Mouse (Mus musculus): ENCODE results near the gene Unc5b.

Gene Unc5b

DNA sequence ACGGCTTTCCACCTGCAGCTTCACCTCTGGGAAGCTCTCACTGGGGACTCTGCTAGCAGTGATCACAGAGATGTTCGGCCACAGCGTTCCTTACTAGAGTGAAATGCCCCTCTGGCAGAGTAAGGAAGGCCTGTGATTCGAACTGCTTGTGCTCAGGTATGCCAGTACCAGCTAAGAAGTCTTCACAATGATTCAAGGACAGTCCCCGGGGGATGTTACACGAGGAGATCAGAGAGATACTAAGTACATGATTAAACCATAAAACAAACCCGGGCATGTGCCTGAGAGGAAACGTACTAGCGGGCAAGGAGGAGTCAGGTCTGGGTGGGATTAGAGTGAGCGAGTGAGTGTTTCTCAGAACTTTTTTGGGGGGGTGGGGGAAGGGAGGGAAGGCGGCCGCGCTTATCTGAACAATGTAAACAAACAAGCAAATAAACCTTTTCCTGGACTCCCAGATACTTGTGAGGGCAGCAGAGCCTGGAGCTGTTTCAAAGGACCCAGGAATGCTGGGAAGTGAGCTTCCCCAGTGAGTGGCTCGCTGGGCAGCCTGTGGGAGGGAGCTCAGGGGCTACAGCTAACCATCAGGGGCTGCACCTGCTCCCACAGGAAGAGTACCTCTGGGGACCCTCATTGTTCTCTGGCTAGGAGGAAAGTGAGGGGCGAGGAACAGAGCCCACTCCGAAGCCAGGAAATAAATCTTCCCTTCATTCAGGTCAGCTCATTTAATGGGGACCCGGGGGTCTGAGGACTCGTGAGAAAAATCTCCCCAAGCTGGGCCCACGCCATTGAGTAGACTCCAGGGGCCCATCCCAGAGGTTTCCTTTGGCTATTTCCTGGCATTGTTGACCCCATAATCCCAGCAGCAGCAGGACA, 30.9 kb downstream of the Unc5b start:
- DNase-seq (ENCODE audit: low read depth) = no peak

DNA sequence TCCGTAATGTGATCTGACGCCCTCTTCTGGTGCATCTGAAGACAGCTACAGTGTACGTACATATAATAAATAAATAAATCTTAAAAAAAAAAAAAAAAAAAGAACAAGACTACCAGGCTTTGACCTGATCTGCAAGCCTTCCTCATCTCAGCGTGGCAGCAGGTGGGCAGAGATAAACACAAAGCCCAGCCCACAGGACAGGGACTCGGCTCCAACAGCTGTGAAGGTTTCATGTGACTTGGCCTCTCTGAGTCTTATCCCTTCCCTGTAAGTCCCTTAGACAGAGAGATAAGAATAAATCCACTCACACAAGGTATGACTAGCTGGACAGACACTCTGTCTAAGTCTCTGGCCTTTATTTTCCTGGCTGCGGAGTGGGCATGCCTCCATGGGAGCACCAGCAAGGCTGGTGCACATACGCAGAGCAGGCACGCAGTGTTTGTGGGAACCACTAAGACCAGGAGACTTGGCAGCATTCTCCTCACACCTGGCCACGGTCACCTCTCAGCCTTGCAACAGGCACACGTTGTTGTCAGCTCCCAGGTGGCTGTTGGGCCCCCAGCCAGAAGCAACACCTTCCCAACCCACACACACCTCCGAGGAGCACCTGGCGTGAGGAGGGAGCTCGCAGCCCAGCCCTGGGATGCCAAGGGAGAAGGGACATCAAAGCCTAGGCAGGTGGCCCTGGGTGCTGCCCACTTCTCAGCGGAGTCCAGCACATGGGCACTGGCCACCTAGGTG, 33.5 kb downstream of the Unc5b start:
- no peak for DNase-seq (ENCODE audit: low read depth)

DNA sequence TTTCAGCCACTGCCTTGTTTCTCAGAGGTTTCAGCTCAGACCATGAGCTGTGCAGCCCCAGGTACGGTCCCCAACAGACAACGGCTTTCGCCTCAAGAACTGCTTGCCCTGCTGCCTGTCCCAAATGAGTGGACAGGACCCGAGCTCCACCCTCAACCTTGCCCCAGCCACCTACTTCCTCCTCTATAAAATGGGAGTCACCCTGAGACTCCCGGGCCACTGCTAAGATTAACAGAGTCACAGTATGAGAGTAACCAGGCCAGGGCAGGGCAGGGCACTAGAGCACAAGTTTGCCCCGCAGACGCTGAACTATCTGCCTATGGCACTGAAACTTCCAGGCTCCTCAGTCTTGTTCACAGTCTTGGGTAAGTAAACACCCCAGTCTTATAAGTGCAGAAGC, 34.9 kb downstream of the Unc5b start:
- no peak for DNase-seq (ENCODE audit: low read depth)

DNA sequence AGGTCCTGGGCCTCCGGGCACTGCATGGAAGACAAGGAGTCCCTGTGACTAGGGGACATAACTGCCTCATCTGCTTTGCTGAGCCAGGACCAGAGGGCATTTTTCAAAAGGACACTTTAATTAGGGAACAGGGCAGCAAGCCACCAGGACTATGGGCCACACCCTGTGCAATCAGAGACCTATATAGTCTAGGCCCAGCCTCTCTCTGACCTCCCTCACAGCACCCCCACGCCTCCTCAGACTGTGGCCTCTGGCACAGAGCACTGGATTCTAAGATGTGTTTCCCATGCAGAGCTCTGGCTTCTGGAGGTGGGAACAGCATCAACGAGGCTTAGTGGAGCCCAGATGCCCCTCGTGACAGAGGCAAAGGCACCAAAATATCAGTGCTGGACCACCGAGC, 35.4 kb downstream of the Unc5b start:
- DNase-seq (ENCODE audit: low read depth) = no peak

DNA sequence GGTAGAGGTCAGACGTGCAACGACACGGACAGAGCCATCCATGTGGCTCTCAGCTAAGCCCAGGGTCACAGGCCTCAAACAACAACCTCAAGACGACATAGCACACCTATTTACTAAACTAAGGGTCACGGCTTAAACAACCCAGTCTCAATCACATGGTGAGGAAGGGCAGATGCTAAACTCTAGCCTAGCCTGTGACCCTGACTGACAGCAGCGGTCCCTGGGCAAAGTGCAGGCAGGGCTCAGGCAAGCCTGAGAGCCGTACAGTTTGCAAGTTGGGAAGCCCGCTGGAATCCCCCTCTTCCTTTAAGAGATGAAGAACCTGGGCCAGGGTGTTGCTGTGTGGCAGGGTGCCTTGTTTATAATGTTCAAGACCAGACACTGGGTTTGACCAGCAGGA, 36.6 kb downstream of the Unc5b start:
- no peak for DNase-seq (ENCODE audit: low read depth)

DNA sequence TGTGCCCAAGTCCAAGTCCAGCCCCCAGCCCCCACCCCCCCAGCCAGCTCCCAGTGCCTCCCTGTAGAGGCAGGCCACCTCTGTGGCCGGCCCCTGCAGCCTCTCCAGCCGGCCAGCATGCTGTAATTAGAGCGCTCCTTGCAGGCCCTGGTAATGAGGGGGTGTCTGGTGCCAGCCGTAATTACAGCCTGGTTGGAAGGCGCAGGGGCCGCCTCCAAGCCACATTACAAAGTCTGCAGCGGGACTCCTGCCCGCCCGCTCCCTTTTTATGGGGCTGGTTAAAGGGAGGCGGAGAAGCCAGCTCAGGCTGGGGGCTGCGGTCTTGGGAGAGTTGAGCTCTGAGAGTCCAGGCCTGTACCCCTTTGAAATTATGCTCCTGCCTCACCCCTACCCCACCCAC, 37.0 kb downstream of the Unc5b start:
- DNase-seq (ENCODE audit: low read depth) = no peak

DNA sequence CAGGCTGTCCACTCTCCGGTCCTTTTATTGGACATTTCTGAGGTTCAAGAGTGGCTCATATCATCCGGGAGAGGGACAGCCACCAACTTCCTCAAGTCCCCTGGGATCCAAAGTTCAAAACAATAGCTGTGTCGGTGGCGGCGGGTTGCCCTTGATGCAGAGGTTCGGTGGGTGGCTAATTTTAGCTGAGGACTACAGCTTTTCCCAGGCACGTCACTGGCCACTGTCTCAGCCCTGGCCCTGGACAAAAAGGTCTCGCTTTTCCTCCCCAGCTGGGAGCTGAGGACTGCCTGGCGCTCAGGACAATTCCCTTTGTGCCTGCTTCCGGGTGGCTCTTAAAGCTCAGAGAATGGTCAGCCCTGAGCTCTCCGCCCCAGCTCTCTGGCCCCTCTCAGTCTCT, 38.5 kb downstream of the Unc5b start:
- no peak for DNase-seq (ENCODE audit: low read depth)

DNA sequence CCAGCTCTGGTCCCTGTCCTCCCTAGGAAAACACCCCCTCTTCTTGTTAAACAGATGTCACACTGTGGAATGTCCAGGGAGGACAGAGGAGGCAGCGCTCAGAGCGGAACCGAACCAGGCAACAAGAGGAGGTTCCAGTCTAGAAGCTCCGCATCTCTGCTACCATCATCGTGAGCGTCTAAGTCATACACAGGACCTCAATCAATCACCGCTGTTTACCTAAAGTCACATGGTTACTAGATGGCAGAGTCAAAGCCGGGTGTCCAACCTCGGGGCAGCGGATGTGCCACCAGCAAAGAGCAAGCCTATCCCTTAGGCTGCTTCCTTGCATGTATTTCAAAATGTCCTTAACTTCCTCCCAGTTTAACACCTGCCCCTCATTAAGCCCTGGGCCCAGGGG, 39.0 kb downstream of the Unc5b start:
- no peak for DNase-seq (ENCODE audit: low read depth)

DNA sequence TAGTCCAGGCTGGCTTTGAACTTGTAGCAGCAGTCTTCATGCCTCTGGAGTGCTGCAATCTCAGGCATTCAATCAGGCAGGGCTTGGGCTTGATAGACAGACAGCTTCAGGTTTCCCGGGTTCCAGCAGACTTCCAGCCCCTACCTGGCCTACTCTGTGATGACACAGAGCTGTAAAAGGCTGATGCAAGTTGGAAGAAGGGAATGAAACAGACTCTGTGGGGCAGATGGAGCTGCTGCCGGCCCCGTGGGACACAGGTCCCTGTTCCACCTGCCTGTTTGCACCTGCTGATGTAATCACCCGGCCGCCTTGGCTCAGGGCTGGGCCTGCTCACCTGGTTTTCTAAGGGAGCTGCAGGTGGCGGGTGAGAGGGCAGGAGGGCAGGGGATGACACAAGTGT, 40.5 kb downstream of the Unc5b start:
- no peak for DNase-seq (ENCODE audit: low read depth)

DNA sequence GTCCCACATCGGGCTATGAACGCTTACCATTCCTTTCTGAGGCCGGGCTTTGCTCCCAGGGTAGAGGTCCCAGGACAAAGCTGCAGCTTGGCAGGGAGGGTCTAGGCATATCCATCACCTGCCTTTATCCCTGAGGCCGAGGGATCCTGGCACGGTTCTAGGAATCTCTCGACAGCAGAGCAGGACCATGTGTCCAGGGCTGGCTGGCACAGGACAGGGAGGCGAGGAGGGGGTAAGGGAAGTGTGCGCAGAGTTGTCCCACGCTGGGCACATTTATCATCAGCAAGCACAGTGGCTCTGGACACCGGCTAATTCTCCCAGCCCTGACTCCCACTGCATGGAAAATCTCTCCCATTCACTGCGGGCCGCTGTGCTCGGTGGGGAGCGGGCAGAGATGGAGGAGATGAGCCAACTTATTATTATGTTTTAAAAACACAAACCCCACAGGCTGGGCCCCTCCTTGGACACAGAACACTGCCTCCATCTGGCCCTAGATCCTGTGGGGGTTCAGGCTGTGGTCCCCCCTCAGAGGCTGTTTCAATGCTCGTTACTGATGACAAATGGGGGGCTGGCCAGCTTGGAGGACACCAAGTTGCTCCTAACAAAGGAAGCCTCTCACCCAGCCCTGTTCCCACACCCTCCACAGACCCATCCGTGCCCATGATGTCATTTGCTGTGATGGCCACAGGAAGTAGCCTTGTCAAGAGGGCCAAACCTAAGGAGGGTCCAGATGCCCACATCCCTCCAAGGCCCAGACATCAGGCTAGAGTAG, 43.9 kb downstream of the Unc5b start:
- no peak for DNase-seq (ENCODE audit: low read depth)

DNA sequence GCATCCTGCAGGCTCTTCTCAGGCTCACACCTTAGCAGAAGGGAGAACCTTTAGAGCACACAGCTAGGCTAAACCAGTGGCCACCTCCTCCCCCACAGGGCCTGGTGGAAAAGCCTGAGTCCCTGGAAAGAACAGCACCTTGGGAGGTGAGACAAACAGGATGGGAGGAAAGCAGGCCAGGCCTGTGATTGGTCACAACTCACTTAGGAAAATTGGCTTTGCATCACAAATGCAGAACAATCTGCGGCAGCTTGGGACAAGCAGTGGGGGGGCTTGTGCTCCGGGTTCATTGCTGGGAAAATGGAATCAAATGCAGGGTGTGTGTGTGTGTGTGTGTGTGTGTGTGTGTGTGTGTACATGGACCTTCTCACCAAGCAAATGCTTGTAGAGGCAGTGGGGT, 47.8 kb downstream of the Unc5b start:
- no peak for DNase-seq (ENCODE audit: low read depth)

DNA sequence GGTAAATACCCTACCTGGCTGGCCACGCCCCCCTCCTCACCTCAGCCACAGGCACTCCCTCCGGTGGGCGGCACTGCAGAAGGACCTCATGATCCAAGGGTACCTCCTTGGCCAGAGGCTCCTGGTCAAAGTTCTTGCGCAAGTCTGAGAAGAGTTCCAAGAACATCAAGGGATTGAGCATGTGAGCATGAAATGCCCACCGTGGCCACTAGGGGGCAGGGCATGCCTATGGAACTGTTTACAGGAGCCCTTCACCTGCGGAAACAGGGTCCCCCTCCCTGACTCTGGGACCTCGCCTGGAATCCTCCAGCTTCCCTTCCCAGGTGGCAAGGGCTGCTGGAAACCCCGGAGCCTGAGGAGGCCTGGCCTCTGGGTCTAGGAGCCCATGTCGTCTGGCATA, 51.8 kb downstream of the Unc5b start:
- DNase-seq (ENCODE audit: low read depth) = peak; percentile 49

DNA sequence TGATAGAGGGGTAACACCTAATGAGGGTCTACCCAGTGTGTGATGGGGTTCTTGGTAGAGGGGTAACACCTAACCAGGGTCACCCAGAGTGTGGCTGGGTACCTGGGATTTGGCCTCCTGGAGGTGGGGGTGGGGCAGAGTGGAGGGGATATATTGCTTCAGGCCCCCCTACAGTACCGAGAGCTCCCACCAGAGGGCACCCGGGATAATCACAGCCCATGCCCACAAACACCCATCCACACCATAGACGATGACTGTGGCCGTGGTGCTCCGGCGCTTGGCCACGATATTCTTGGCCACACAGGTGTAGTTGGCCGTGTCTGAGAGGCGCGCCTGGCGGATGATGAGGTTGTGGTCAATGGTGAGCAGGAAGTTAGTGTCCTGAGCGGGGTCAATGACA, 52.8 kb downstream of the Unc5b start:
- no peak for DNase-seq (ENCODE audit: low read depth)

DNA sequence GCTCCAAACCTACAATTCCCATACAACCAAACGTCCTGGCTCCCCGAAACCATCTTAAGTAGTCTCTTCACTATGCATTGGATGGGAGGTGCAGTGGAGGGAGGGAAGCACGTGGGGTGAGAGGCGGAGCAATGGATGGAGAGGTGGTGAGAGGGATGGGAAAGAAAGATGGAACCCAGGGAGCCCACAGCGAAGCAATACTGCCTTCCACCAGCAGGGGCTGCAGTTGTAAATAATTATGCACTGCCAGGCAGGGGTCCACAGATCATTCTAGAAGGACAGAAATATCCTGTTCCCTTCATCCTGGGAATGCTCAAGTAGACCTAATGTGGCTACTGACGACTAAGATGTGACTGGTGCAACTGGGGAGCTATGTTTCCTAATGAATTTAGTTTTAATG, 55.9 kb downstream of the Unc5b start:
- DNase-seq (ENCODE audit: low read depth) = no peak

DNA sequence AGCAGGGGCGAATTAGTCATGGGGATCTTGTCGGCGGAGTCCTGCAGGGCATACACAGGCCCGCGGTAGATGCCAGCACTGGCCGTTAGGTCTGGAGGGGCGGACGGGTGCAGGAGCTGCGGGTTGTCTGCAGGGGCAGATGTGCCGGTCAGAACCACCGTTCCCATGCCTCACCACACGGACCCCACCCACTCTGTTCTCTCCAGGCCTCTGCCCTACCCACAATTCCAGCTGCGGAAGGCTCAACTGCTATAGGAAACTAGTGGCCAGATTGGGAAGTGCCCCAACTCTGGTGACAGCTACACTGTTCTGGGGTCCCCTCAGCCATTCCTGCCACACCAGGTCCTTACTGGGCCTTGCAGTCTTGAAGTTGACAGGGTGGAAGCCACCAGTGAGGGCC, 56.8 kb downstream of the Unc5b start:
- DNase-seq (ENCODE audit: low read depth) = no peak

DNA sequence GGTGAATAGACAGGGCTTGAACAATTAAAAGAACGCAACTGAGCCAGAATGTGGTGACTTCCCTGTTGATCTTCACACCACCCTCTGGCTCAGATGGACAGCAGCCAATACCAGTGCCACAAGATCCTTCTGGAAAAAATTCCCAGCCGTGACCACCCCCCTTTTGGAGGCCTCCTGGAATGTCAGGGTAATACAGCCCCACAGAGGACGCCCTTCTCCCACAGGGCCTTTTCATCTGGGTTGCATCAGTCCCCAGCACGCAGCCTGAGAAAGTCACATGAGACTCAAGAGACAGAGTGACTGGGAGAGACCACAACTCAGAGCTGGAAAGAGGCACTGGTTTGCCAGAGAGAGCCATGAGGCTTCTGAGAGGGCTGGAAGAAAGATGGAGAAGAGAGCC, 60.5 kb downstream of the Unc5b start:
- DNase-seq (ENCODE audit: low read depth) = no peak

DNA sequence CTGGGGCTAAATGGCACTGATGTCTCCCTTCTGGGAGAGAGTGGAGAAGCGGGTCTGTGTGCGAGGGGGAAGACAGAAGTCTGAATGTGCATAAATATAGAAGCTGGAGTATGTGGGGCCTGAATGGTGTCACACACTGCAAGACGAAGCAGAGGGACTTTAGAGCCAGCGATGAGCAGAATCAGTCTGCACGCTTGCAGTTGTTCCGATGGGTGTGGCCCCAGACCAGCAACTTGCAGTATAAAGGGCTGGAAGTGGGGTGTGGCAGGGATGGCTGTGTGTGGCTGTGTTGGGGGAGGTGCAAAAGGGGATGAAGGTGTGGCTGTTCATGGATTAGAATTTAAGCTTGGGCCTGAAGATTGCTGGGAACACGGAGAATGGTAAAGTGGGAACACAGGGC, 62.8 kb downstream of the Unc5b start:
- no peak for DNase-seq (ENCODE audit: low read depth)

DNA sequence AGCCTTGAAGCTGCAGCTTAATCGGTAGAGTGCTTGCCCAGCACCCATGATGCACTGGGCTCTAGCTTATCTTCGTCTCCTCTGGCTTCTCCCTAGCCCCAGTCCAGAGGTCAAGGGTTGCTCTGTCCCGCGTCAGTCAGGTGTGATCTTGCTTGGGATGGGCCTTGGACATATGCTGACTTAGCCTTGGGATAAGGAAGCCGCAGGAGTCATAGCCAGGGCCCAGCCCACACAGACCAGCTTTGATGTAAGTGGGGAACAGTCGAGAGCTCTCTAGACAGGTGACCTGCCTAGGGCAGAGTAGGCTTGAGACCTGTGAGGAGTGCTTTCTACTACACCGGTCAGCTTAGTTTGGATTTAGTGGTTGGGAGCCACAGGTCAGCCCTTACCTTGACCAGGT, 64.0 kb downstream of the Unc5b start:
- DNase-seq (ENCODE audit: low read depth) = no peak

DNA sequence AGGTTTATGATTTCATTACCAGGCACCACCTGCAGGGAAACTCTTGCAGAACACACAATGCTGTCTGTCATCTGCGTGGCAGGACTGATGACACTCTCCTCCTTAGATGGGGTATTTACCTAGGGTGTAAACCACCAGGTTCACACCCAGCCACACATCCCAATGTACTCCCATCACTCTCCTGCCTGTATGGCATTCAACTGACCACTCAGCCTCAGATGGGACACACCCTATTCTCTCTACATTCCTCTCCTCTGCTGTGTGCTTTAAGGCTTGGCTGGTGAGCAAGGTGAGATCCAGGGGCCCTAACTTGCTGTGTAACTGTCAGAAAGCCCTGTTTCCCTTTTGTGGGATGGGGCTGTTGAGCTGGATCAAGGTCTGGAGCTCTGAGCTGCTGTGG, 69.3 kb downstream of the Unc5b start:
- no peak for DNase-seq (ENCODE audit: low read depth)

DNA sequence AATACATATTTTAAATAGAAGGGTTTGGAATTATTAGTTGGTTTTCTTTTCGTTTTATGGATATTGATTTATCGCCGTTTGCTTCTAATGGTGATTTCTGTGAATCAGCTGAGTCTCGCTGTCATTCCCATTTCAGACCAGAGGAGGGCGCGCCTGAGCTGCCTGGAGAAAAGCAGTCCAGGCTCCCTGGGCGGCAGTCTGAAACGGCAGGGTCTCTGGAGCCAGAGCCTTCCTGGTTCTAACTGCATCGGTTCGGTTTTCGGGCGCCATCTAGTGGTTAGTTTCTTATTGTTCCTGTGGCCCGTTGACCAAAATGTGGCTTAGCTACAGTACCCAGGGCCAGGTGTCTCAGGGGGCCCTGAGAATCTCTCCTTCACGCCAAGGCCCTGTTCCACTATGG, 71.0 kb downstream of the Unc5b start:
- peak; percentile 92 for DNase-seq (ENCODE audit: low read depth)

DNA sequence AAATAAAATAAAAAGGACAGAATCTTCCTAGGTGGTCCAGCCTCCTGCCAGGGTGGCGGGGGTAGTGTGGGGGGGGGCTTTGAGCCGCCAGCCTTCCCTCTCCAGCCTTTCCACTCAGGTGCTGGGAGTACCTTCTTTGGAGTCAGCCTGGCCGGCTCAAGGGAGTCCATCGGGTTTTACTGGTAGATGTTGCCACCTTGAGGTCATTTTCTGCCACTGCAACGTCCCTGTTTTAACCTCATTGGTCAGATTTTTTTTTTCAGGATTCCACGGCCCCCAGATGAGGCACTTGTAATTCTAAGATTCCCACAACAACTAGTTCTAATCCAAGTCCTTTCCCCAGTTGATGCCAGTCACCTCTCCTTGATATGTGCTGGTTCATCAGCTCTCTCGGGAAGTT, 74.4 kb downstream of the Unc5b start:
- no peak for DNase-seq (ENCODE audit: low read depth)

DNA sequence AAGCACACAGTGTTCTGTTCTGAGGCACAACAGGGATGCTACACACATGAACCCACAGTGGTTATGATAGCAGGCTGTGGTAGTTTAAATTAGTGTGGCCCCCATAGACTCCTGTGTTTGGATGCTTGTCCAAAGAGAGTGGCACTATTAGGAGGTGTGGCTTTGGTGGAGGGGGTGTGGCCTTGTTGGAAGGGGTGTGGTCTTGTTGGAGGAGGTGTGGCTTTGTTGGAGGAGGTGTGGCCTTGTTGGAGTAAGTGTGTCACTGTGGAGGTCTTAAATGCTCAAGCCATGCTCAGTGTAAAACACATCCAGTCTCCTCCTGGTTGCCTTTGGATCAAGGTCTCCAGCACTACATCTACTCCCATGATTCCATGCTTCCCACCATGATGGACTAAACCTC, 75.2 kb downstream of the Unc5b start:
- no peak for DNase-seq (ENCODE audit: low read depth)

DNA sequence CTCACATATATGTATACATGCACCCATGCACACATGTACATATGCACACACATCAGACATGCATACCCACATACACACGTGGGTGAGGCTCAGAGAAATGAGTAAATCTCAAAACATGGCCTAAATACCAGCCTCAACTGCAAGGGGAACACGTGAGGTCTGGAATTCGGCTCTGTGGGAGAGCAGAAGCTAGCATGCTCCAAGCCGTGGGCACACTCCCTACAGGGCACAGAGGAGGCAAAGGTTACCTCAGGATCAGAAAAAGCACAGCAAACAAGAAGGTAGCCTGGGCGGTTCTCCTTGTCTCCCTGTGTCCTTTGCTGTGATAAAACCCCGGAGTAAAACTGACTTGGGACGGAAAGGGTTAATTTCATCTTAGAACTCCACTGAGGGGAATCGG, 77.4 kb downstream of the Unc5b start:
- DNase-seq (ENCODE audit: low read depth) = no peak
